Mouse (Mus musculus): Measurements from ENCODE around the gene Setd2. TPM values are rescaled to one million over a fixed set of nuclear protein-coding genes. Genes with fewer than 3 reads are reported as not detected.

The Setd2 gene
- polyA plus RNA-seq, 1 experiment from 2014 or later, result 24.7 TPM

- no peak for ATAC-seq
- 0 out of 2 replicates have a peak, but pooled peaks cover 3% of the 10 kb centered on the region for H3K4me1 ChIP-seq (replicated peaks)
- H3K9me3 ChIP-seq, result no peaks in the 10 kb centered on the region
- no peak overlapping the region for H3K9ac ChIP-seq
- WGBS, result 84% methylated on average over 4 of the region's 4 CpGs
- H3K4me3 ChIP-seq (replicated peaks), result no peak overlapping the region
- H3K4me2 ChIP-seq (replicated peaks), result no peak overlapping the region
- H3K27ac ChIP-seq, result no peak overlapping the region
- no peaks in the 10 kb centered on the region for H3K36me3 ChIP-seq
- H3K27me3 ChIP-seq (replicated peaks), result no peaks in the 10 kb centered on the region
Observed at GRCm38 (mm10) chr9:110541988-110542387, 9.6 kb downstream of the Setd2 start.

- 95% methylated on average over 19 of the region's 19 CpGs for WGBS
- H3K4me2 ChIP-seq (replicated peaks), result no peak overlapping the region
- H3K9ac ChIP-seq, result no peak overlapping the region
- no peak overlapping the region for H3K4me3 ChIP-seq (replicated peaks)
- no peaks in the 10 kb centered on the region for H3K4me1 ChIP-seq (replicated peaks)
- ATAC-seq, result no peak
- H3K27me3 ChIP-seq (replicated peaks), result no peaks in the 10 kb centered on the region
- no peaks in the 10 kb centered on the region for H3K9me3 ChIP-seq
- H3K36me3 ChIP-seq, result peaks cover 36% of the 10 kb centered on the region
- no peak overlapping the region for H3K27ac ChIP-seq
Observed at GRCm38 (mm10) chr9:110548261-110548660, 15.9 kb downstream of the Setd2 start.

- ATAC-seq, result no peak
- Histone ChIP-seq H3K9me3 (no peaks in the 10 kb centered on the region), H3K4me3 (replicated peaks) (no peak overlapping the region), H3K36me3 (peaks cover 22% of the 10 kb centered on the region), H3K4me2 (replicated peaks) (no peak overlapping the region), H3K27me3 (replicated peaks) (no peaks in the 10 kb centered on the region), H3K4me1 (replicated peaks) (no peaks in the 10 kb centered on the region), H3K27ac (no peak overlapping the region), H3K9ac (no peak overlapping the region)
Observed at GRCm38 (mm10) chr9:110568309-110568708, 35.9 kb downstream of the Setd2 start.

- no peaks in the 10 kb centered on the region for H3K27me3 ChIP-seq (replicated peaks)
- H3K27ac ChIP-seq, result no peak overlapping the region
- no peaks in the 10 kb centered on the region for H3K9me3 ChIP-seq
- no peaks in the 10 kb centered on the region for H3K4me1 ChIP-seq (replicated peaks)
- 0 out of 2 replicates have a peak, but pooled peaks cover 3% of the 10 kb centered on the region for H3K36me3 ChIP-seq
- no peak overlapping the region for H3K4me2 ChIP-seq (replicated peaks)
- H3K4me3 ChIP-seq (replicated peaks), result no peak overlapping the region
- no peak for ATAC-seq
- WGBS, result 89% methylated on average over 2 of the region's 2 CpGs
- no peak overlapping the region for H3K9ac ChIP-seq
Observed at GRCm38 (mm10) chr9:110582161-110582560, 49.8 kb downstream of the Setd2 start.

- peaks cover 6% of the 10 kb centered on the region; the same call in 1 of the 2 replicates for H3K36me3 ChIP-seq
- H3K4me2 ChIP-seq (replicated peaks), result no peak overlapping the region
- H3K27ac ChIP-seq, result no peak overlapping the region
- no peaks in the 10 kb centered on the region for H3K4me1 ChIP-seq (replicated peaks)
- H3K4me3 ChIP-seq (replicated peaks), result no peak overlapping the region
- 79% methylated on average over 1 of the region's 1 CpGs for WGBS
- H3K9me3 ChIP-seq, result no peaks in the 10 kb centered on the region
- no peak overlapping the region for H3K9ac ChIP-seq
- H3K27me3 ChIP-seq (replicated peaks), result no peaks in the 10 kb centered on the region
- ATAC-seq, result no peak
Observed at GRCm38 (mm10) chr9:110583521-110583920, 51.1 kb downstream of the Setd2 start.

- H3K27ac ChIP-seq, result no peak overlapping the region
- no peaks in the 10 kb centered on the region for H3K4me1 ChIP-seq (replicated peaks)
- no peaks in the 10 kb centered on the region for H3K9me3 ChIP-seq
- ATAC-seq, result no peak
- no peaks in the 10 kb centered on the region for H3K27me3 ChIP-seq (replicated peaks)
- H3K4me3 ChIP-seq (replicated peaks), result no peak overlapping the region
- H3K4me2 ChIP-seq (replicated peaks), result no peak overlapping the region
- no peak overlapping the region for H3K9ac ChIP-seq
- 90% methylated on average over 3 of the region's 3 CpGs for WGBS
- H3K36me3 ChIP-seq, result peaks cover 33% of the 10 kb centered on the region
Observed at GRCm38 (mm10) chr9:110611471-110611870, 79.1 kb downstream of the Setd2 start.

GRCm38 (mm10) chr9:110617081-110617480, 84.7 kb downstream of the Setd2 start:
- Histone ChIP-seq H3K27me3 (replicated peaks) (no peaks in the 10 kb centered on the region), H3K9ac (no peak overlapping the region), H3K36me3 (peaks cover 46% of the 10 kb centered on the region), H3K27ac (no peak overlapping the region), H3K4me1 (replicated peaks) (no peaks in the 10 kb centered on the region), H3K9me3 (no peaks in the 10 kb centered on the region), H3K4me2 (replicated peaks) (no peak overlapping the region), H3K4me3 (replicated peaks) (no peak overlapping the region)
- ATAC-seq, result no peak
- WGBS, result 76% methylated on average over 3 of the region's 3 CpGs

- 82% methylated on average over 7 of the region's 7 CpGs for WGBS
- no peak overlapping the region for H3K4me3 ChIP-seq (replicated peaks)
- no peak overlapping the region for H3K4me2 ChIP-seq (replicated peaks)
- H3K27me3 ChIP-seq (replicated peaks), result no peaks in the 10 kb centered on the region
- no peaks in the 10 kb centered on the region for H3K9me3 ChIP-seq
- ATAC-seq, result no peak
- no peak overlapping the region for H3K9ac ChIP-seq
- no peak overlapping the region for H3K27ac ChIP-seq
- H3K4me1 ChIP-seq (replicated peaks), result peaks cover 23% of the 10 kb centered on the region; the same call in 1 of the 2 replicates
- peaks cover 41% of the 10 kb centered on the region for H3K36me3 ChIP-seq
Observed at GRCm38 (mm10) chr9:110620180-110620579, 87.8 kb downstream of the Setd2 start.

- Histone ChIP-seq H3K4me1 (replicated peaks) (peaks cover 25% of the 10 kb centered on the region; the same call in 1 of the 2 replicates), H3K36me3 (peaks cover 36% of the 10 kb centered on the region), H3K4me2 (replicated peaks) (no peak overlapping the region), H3K4me3 (replicated peaks) (no peak overlapping the region), H3K27me3 (replicated peaks) (no peaks in the 10 kb centered on the region), H3K9me3 (no peaks in the 10 kb centered on the region), H3K9ac (no peak overlapping the region), H3K27ac (no peak overlapping the region)
- ATAC-seq, result no peak
- 97% methylated on average over 7 of the region's 7 CpGs for WGBS
Observed at GRCm38 (mm10) chr9:110620685-110621084, 88.3 kb downstream of the Setd2 start.

GRCm38 (mm10) chr9:110622621-110623219, 90.3 kb downstream of the Setd2 start:
- WGBS, result 74% methylated on average over 12 of the region's 12 CpGs

GRCm38 (mm10) chr9:110623416-110624195, 91.2 kb downstream of the Setd2 start:
- Histone ChIP-seq H3K27ac (peak overlapping the region; percentile 83), H3K36me3 (peaks cover 16% of the 10 kb centered on the region), H3K4me2 (replicated peaks) (peak overlapping the region; percentile 98), H3K27me3 (replicated peaks) (no peaks in the 10 kb centered on the region), H3K9ac (peak overlapping the region; percentile 59), H3K4me1 (replicated peaks) (peaks cover 25% of the 10 kb centered on the region; the same call in 1 of the 2 replicates), H3K4me3 (replicated peaks) (peak overlapping the region; percentile 56), H3K9me3 (no peaks in the 10 kb centered on the region)
- peak; percentile 11 for ATAC-seq
- WGBS, result 33% methylated on average over 8 of the region's 8 CpGs

More at GRCm38 (mm10) chr9:110622621-110623219, 90.3 kb downstream of the Setd2 start:
- peaks cover 25% of the 10 kb centered on the region; the same call in 1 of the 2 replicates for H3K4me1 ChIP-seq (replicated peaks)
- no peaks in the 10 kb centered on the region for H3K9me3 ChIP-seq
- no peak overlapping the region for H3K27ac ChIP-seq
- peak overlapping the region; percentile 98; the same call in 1 of the 2 replicates for H3K4me2 ChIP-seq (replicated peaks)
- no peak for ATAC-seq
- no peak overlapping the region for H3K9ac ChIP-seq
- no peak overlapping the region for H3K4me3 ChIP-seq (replicated peaks)
- peaks cover 23% of the 10 kb centered on the region for H3K36me3 ChIP-seq
- no peaks in the 10 kb centered on the region for H3K27me3 ChIP-seq (replicated peaks)

GRCm38 (mm10) chr9:110624361-110625166, 92.2 kb downstream of the Setd2 start, which contains the start of gene Nradd:
Gene Nradd (minus strand): TSS chr9:110624452.
- Histone ChIP-seq H3K4me1 (replicated peaks) (peaks cover 25% of the 10 kb centered on the region; the same call in 1 of the 2 replicates), H3K4me3 (replicated peaks) (peak within 1 kb of the TSS; percentile 56), H3K4me2 (replicated peaks) (peak within 1 kb of the TSS; percentile 98), H3K27me3 (replicated peaks) (no peaks in the 10 kb centered on the region), H3K36me3 (peaks cover 12% of the 10 kb centered on the region), H3K27ac (peak within 1 kb of the TSS; percentile 83), H3K9me3 (no peaks in the 10 kb centered on the region), H3K9ac (peak within 1 kb of the TSS; percentile 59)
- ATAC-seq, result peak; percentile 95
- under 1% methylated on average over 41 of the region's 41 CpGs for WGBS
